Mouse (Mus musculus) heart, embryonic 13.5 days (tissue): ENCODE results near the gene Fkbpl. TPM values are rescaled to one million over a fixed set of nuclear protein-coding genes. Genes with fewer than 3 reads are reported as not detected.

Experiments
- ATAC-seq: fragments of 200-750 bp; cut with Nextera tagmentation; 2 replicates; pipeline ENCODE4 v1.8.0; 2017; ENCODE audit warnings: moderate TSS enrichment; ENCODE audit not compliant: insufficient number of reproducible peaks, low FRiP score, low TSS enrichment; ENCODE audit errors: extremely low read depth
- H3K27ac ChIP-seq: fragments of 300-500 bp; sonication (generic); replicated peaks from 2 replicates; pipeline ENCODE4 v1.5.1; 2015; ENCODE audit warnings: moderate library complexity, mild to moderate bottlenecking, inconsistent platforms
- H3K27me3 ChIP-seq: fragments of 300-500 bp; sonication (generic); replicated peaks from 2 replicates; pipeline ENCODE4 v1.6.1; 2015; ENCODE audit warnings: mild to moderate bottlenecking, inconsistent platforms
- H3K36me3 ChIP-seq: fragments of 300-500 bp; sonication (generic); 2 replicates; pipeline ENCODE4 v1.6.1; 2015; ENCODE audit warnings: mild to moderate bottlenecking, inconsistent platforms
- H3K4me1 ChIP-seq: fragments of 300-500 bp; sonication (generic); 2 replicates; pipeline ENCODE4 v1.6.1; 2015; ENCODE audit warnings: inconsistent platforms
- H3K4me2 ChIP-seq: fragments of 300-500 bp; sonication (generic); 2 replicates; pipeline ENCODE4 v1.6.1; 2015; ENCODE audit warnings: inconsistent platforms, mild to moderate bottlenecking, moderate library complexity
- H3K4me3 ChIP-seq: fragments of 300-500 bp; sonication (generic); 2 replicates; pipeline ENCODE4 v1.5.1; 2015; ENCODE audit warnings: moderate library complexity, mild to moderate bottlenecking, inconsistent platforms
- H3K9ac ChIP-seq: fragments of 300-500 bp; sonication (generic); 2 replicates; pipeline ENCODE4 v1.6.1; 2015; ENCODE audit warnings: inconsistent platforms, mild to moderate bottlenecking, moderate library complexity
- H3K9me3 ChIP-seq: fragments of 300-500 bp; sonication (generic); 2 replicates; pipeline ENCODE4 v1.6.1; 2016; ENCODE audit warnings: inconsistent platforms
- WGBS: fragments of 180-500 bp; shearing (Covaris S2); methylation state at CpG from one replicate; pipeline ENCODE4 v1.1.7; 2015; ENCODE audit warnings: mixed read lengths; 5-methylcytosine and 5-hydroxymethylcytosine counted together
- polyA plus RNA-seq: library from polyadenylated mRNA; unstranded; fragments of >200 nt; fragmentation: Nextera tagmentation; extraction: Ambion mirVana; gene quantifications from 2 replicates; pipeline ENCODE4 v1.2.1, GENCODE M21; 2015

Fkbpl gene
- polyA plus RNA-seq, 1 experiment from 2014 or later = 10.4 TPM

DNA sequence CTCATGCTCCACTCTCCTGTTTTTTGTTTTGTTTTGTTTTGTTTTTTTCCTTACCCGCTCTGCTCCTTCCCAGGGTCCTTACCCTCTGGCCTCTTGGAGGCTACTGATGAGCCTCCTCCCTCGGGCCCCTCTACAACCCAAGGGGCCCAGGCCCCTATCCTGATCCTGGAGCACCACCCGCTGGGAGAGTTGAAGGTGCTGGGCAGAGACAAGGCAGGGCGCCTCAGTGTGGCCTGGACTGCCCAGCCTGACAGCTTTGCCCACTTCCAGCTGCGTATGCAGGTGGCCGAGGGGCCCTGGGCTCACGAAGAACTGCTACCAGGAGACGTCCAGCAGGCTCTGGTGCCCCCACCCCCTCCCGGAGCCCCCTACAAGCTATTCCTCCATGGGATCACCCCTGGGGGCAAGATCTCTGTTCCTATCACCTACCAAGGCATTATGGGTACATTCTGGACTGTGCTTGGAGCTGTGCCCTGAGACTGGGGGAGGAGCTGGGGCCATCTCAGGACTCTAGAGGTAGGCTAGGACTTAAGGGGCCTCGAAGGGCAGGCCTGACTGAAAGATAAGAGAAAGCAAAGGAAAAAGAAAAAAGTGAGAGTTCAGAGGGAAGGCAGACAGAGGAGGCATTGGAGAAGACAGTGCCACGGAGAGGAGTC, 37.4 kb downstream of the Fkbpl start:
- ATAC-seq = no peak
- no peak overlapping the region for H3K4me3 ChIP-seq
- H3K36me3 ChIP-seq = no peaks in the 10 kb centered on the region
- H3K4me2 ChIP-seq = 0 out of 2 replicates have a peak overlapping the region, but pooled peaks have one; percentile 13
- no peaks in the 10 kb centered on the region for H3K9me3 ChIP-seq
- peak overlapping the region; percentile 3; the same call in 1 of the 2 replicates for H3K9ac ChIP-seq
- H3K27me3 ChIP-seq = peaks cover 37% of the 10 kb centered on the region
- no peak overlapping the region for H3K27ac ChIP-seq
- H3K4me1 ChIP-seq = peaks cover 46% of the 10 kb centered on the region
- 59% methylated on average over 11 of the region's 11 CpGs for WGBS

DNA sequence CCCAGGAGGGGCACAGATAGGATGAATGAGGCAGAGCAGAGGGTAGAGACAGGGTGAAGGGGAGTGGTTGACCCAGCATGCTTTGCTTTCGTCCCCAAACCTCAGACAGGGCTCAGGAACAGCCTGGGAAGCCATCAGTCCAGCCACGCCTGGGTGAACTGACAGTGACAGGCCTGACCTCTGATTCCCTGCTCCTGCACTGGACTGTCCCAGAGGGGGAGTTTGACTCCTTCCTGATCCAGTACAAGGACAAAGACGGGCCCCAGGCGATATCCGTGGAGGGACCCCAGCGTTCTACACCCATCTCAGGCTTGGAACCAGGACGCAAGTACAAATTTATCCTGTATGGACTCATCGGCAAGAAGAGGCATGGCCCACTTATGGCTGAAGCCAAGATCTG, 38.6 kb downstream of the Fkbpl start:
- no peak for ATAC-seq
- Histone ChIP-seq H3K4me2 (no peak overlapping the region), H3K27me3 (peaks cover 25% of the 10 kb centered on the region), H3K36me3 (no peaks in the 10 kb centered on the region), H3K27ac (no peak overlapping the region), H3K4me3 (no peak overlapping the region), H3K9me3 (no peaks in the 10 kb centered on the region), H3K4me1 (peaks cover 46% of the 10 kb centered on the region), H3K9ac (no peak overlapping the region)
- WGBS = 73% methylated on average over 8 of the region's 8 CpGs

DNA sequence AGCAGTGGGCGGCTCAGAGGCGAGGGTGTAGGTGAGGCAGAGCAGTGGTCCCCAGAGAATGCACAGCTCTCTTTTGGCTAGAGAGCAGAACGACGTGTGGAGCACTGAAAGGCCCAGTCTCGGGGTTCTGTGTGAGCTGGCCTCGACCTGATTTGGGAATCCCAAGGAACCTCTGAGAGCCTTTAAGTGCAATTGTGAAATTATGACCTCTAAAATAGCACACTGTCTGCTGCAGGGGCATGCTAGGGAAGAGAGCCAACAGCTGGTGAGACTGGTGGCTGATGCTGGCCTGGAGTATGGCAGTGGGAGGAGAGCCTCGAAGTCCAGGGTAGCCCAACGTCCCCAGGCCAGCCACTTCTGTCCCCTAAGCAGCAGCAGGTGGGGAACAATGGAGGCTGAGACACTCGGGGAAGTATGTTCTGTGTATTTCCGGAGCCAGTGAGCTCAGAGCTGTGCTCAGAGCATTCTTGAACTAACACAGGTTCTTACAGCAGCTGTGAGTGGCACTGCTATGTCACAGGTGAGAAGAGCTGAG, 39.2 kb downstream of the Fkbpl start:
- Histone ChIP-seq H3K9ac (0 out of 2 replicates have a peak overlapping the region, but pooled peaks have one; percentile 19), H3K4me1 (peaks cover 46% of the 10 kb centered on the region), H3K27ac (peak overlapping the region; percentile 67; the same call in 1 of the 2 replicates), H3K36me3 (no peaks in the 10 kb centered on the region), H3K4me2 (no peak overlapping the region), H3K27me3 (peaks cover 19% of the 10 kb centered on the region), H3K4me3 (no peak overlapping the region), H3K9me3 (no peaks in the 10 kb centered on the region)
- ATAC-seq = no peak
- WGBS = 65% methylated on average over 10 of the region's 10 CpGs

DNA sequence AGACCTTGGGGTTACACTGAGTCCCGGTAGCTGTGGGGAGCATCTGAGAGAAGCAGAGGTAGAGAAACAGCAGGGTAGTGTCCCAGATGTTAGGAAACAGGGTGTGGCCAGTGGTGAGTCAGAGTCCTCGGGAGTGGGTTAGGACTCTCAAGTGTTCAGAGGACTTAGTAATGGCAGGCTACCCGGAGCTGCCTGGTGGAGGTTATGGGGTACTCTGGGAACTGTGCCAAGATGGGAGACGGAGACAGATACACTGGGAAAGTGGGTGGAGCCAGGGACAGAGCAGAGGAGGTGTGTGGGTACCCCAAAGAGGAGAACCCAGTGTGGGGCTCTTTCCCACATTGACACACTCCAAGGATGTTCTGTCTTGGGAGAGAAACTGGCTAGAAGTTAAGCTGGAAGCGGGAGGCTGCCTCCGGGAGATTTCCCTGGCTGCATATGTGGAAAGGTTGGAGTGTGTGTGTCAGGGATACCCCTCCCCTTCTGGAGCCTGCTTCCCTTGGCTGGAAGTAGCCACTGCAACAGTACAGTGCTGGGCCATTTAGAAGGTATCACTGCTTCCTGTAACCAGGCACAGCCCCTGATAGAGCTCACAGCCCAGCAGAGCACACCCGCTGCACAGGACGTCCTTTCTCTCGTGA, 39.8 kb downstream of the Fkbpl start:
- H3K9ac ChIP-seq = 0 out of 2 replicates have a peak overlapping the region, but pooled peaks have one; percentile 19
- no peak overlapping the region for H3K4me2 ChIP-seq
- H3K36me3 ChIP-seq = no peaks in the 10 kb centered on the region
- H3K9me3 ChIP-seq = no peaks in the 10 kb centered on the region
- no peak for ATAC-seq
- peaks cover 13% of the 10 kb centered on the region for H3K27me3 ChIP-seq
- H3K4me1 ChIP-seq = peaks cover 46% of the 10 kb centered on the region
- 41% methylated on average over 9 of the region's 9 CpGs for WGBS
- H3K27ac ChIP-seq = peak overlapping the region; percentile 67
- H3K4me3 ChIP-seq = no peak overlapping the region

DNA sequence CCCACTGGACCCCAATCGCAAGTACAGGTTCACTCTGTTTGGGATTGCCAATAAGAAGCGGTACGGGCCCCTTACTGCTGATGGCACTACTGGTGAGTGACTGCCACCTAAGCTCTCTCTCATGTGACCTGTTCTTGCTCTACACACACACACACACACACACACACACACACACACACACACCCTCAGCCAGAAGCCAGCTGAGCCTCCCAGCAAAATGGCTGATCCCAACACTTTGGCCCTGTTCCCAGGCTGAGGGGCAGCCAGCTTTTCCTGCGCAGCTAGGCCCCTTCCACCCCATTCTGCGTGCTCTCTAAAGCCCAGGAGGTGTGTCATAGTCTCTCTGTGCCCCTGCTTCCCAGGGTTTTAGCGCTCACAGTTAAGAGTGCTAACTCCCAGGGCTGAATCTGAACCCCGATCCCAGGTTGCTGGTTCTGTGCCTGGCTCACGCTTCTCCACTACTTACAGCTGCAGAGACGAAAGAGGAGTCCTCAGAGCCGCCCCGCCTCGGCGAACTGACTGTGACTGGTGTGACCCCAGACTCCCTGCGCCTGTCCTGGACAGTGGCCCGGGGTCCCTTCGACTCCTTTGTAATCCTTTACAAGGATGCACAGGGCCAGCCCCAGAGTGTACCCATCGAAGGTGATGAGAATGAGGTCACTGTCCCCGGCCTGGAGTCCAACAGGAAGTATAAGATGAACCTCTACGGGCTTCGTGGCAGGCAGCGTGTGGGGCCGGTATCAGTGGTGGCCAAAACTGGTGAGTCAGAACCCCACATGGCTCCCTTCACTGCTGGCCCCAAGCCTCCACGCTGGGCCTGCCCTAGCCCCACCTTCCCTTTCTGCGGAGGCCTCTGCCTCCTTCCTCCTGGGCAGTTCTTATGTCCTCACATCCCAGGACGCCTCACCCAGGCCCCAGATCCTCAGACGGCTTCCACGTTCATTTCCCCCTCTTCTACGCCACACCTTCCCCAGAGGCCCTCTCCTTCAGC, 40.9 kb downstream of the Fkbpl start:
- Histone ChIP-seq H3K27me3 (peaks cover 3% of the 10 kb centered on the region), H3K9ac (peak overlapping the region; percentile 25; the same call in 1 of the 2 replicates), H3K4me1 (peaks cover 46% of the 10 kb centered on the region), H3K36me3 (no peaks in the 10 kb centered on the region), H3K27ac (peak overlapping the region; percentile 74), H3K4me2 (no peak overlapping the region), H3K9me3 (no peaks in the 10 kb centered on the region), H3K4me3 (no peak overlapping the region)
- WGBS = 70% methylated on average over 28 of the region's 28 CpGs
- ATAC-seq = peak; percentile 38; the same call in 1 of the 2 replicates

DNA sequence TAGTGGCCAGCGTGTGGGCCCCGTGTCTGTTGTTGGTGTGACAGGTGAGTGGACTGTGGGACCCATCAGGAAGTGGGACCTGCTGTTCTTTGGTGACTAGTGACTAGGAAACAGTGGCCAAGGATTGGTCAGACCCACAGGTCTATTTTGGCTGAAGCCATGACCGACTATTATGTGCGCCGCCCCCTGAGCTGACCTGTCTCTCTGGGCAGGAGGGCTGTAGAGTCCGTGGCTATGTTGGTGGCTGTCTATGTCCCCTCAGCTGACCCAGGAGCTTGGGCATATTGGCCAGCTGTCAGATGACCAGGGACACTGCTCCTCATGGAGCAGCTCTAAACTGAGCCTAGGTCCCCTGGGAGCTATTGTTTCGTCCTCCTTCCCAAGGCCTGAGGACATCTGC, 44.3 kb downstream of the Fkbpl start:
- Histone ChIP-seq H3K4me3 (no peak overlapping the region), H3K4me1 (peaks cover 30% of the 10 kb centered on the region), H3K9me3 (no peaks in the 10 kb centered on the region), H3K9ac (no peak overlapping the region), H3K36me3 (no peaks in the 10 kb centered on the region), H3K27me3 (no peaks in the 10 kb centered on the region; the same call in 1 of the 2 replicates), H3K27ac (no peak overlapping the region), H3K4me2 (no peak overlapping the region)
- ATAC-seq = no peak
- 89% methylated on average over 7 of the region's 7 CpGs for WGBS

DNA sequence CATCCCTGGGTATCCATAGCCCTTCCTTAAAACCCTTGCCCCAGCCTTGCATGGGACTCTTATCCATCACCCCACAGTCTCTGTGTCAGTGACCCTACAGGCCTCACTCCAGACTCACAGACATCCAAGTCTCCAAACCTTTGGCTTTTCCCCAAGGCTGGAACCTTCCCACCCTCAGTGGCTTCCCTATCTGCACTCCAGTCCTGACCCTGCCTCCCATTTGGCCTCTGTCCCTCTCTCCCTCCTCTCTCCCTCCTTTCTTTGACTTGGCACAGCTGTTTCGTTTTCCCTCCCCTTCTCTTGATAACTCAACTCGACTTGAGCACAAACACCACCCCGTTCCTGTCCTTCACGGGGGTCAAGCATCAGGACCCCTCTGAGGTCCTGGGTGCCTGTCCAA, 45.9 kb downstream of the Fkbpl start:
- Histone ChIP-seq H3K27me3 (peaks cover 4% of the 10 kb centered on the region; the same call in 1 of the 2 replicates), H3K4me1 (peaks cover 14% of the 10 kb centered on the region), H3K36me3 (no peaks in the 10 kb centered on the region), H3K4me2 (no peak overlapping the region), H3K27ac (no peak overlapping the region), H3K9me3 (no peaks in the 10 kb centered on the region), H3K4me3 (no peak overlapping the region), H3K9ac (no peak overlapping the region)
- WGBS = 43% methylated on average over 4 of the region's 4 CpGs
- no peak for ATAC-seq

DNA sequence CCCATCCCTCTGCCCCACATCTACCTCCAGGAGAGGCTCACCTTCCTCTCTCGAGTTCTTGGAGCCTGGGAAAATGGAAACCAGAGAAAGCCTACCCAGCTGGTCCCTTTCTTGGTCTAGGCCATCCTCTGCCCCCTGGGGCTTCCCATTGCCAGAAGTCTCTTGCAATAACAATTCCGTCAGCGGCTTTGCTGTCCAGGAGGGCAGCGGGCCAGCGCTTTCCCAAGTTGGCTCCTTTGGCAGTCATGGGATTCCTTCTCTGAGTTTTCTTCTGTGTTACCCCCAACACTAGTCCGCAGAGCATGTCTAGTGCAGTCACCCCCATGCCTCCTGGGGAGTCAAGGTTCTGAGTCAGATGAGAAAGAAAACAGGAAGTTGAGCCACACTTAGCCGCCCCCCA, 48.3 kb downstream of the Fkbpl start:
- no peak overlapping the region for H3K9ac ChIP-seq
- 0 out of 2 replicates have a peak, but pooled peaks cover 7% of the 10 kb centered on the region for H3K4me1 ChIP-seq
- ATAC-seq = no peak
- no peaks in the 10 kb centered on the region for H3K36me3 ChIP-seq
- no peak overlapping the region for H3K4me2 ChIP-seq
- peaks cover 4% of the 10 kb centered on the region; the same call in 1 of the 2 replicates for H3K27me3 ChIP-seq
- no peak overlapping the region for H3K4me3 ChIP-seq
- WGBS = 60% methylated on average over 7 of the region's 7 CpGs
- H3K27ac ChIP-seq = 0 out of 2 replicates have a peak overlapping the region, but pooled peaks have one; percentile 20
- no peaks in the 10 kb centered on the region for H3K9me3 ChIP-seq

Other genes with a start within 250 kb of the Fkbpl start
- gene BC051142, start 245.9 kb upstream of the Fkbpl start, polyA plus RNA-seq = 0.19 TPM in 1 of 2 replicates, not detected in the other
- not detected in 2 replicates for gene Btnl4, start 167.4 kb upstream of the Fkbpl start, polyA plus RNA-seq
- not detected in 2 replicates for gene Btnl6, start 127.4 kb upstream of the Fkbpl start, polyA plus RNA-seq
- 5.5 and 7.0 TPM in 2 replicates for gene Notch4, start 80.5 kb upstream of the Fkbpl start, polyA plus RNA-seq
- gene Gpsm3, start 55.0 kb upstream of the Fkbpl start, polyA plus RNA-seq = 6.8 and 7.0 TPM in 2 replicates
- 7.0 and 7.3 TPM in 2 replicates for gene Pbx2, start 53.5 kb upstream of the Fkbpl start, polyA plus RNA-seq
- gene Ager, start 46.9 kb upstream of the Fkbpl start, polyA plus RNA-seq = 3.7 and 4.0 TPM in 2 replicates
- 106 and 120 TPM in 2 replicates for gene Rnf5, start 41.1 kb upstream of the Fkbpl start, polyA plus RNA-seq
- 53.6 and 54.2 TPM in 2 replicates for gene Agpat1, start 40.5 kb upstream of the Fkbpl start, polyA plus RNA-seq
- 1.0 and 1.2 TPM in 2 replicates for gene Egfl8, start 28.8 kb upstream of the Fkbpl start, polyA plus RNA-seq
- gene Ppt2, start 16.3 kb upstream of the Fkbpl start, polyA plus RNA-seq = 26.1 and 27.6 TPM in 2 replicates
- 0.15 and 0.31 TPM in 2 replicates for gene Prrt1, start 15.2 kb upstream of the Fkbpl start, polyA plus RNA-seq
- gene Atf6b, start 2.4 kb downstream of the Fkbpl start, polyA plus RNA-seq = 56.1 and 56.2 TPM in 2 replicates
- 1.3 and 1.4 TPM in 2 replicates for gene Tnxb, start 25.8 kb downstream of the Fkbpl start, polyA plus RNA-seq
- gene C4b, start 99.1 kb downstream of the Fkbpl start, polyA plus RNA-seq = 0.11 and 0.21 TPM in 2 replicates
- not detected in 2 replicates for gene Cyp21a1, start 159.8 kb downstream of the Fkbpl start, polyA plus RNA-seq
- 17.4 and 18.3 TPM in 2 replicates for gene Stk19, start 192.2 kb downstream of the Fkbpl start, polyA plus RNA-seq
- gene Dxo, start 192.3 kb downstream of the Fkbpl start, polyA plus RNA-seq = 32.3 and 34.9 TPM in 2 replicates
- 27.3 and 30.6 TPM in 2 replicates for gene Skiv2l, start 205.4 kb downstream of the Fkbpl start, polyA plus RNA-seq
- gene Nelfe, start 205.6 kb downstream of the Fkbpl start, polyA plus RNA-seq = 68.5 and 70.9 TPM in 2 replicates
- 2.3 and 5.6 TPM in 2 replicates for gene Cfb, start 217.8 kb downstream of the Fkbpl start, polyA plus RNA-seq
- gene Zbtb12, start 234.7 kb downstream of the Fkbpl start, polyA plus RNA-seq = 1.5 and 2.0 TPM in 2 replicates
- not detected in 2 replicates for gene Gm20547, start 237.3 kb downstream of the Fkbpl start, polyA plus RNA-seq